Mouse (Mus musculus) lung, adult 2 months (tissue): ENCODE data around the gene Gsdma3. TPM values are rescaled to one million over a fixed set of nuclear protein-coding genes. Genes with fewer than 3 reads are reported as not detected.
A peak's percentile ranks its signal among the peaks of the same experiment; 100 is the strongest.

Experiments
- DNase-seq: peaks from one replicate; pipeline ENCODE4 v3.0.0; 2022
- H3K4me1 ChIP-seq: fragments of 200-500 bp; 2 replicates; pipeline ENCODE4 v1.6.1; 2011; ENCODE audit warnings: low read length; ENCODE audit not compliant: control insufficient read depth, insufficient read depth
- H3K4me3 ChIP-seq: fragments of 200-500 bp; replicated peaks from 2 replicates; pipeline ENCODE3; 2011; ENCODE audit warnings: low read depth, mild to moderate bottlenecking, control low read depth, low read length; ENCODE audit errors: extremely low read depth
- CTCF ChIP-seq: fragments of 200-500 bp; IDR thresholded peaks from 2 replicates; pipeline ENCODE4 v1.5.1; 2011; ENCODE audit warnings: mild to moderate bottlenecking, low read length, control low read depth; ENCODE audit not compliant: insufficient read depth
- POLR2A ChIP-seq: fragments of 200-500 bp; IDR thresholded peaks from 2 replicates; pipeline ENCODE4 v1.6.1; 2011; ENCODE audit warnings: low read depth, mild to moderate bottlenecking, control low read depth, low read length, borderline replicate concordance; ENCODE audit errors: extremely low read depth
- WGBS: fragments of 180-500 bp; shearing (Covaris S2); methylation state at CpG from one replicate; pipeline ENCODE4 v1.1.7; 2018; 5-methylcytosine and 5-hydroxymethylcytosine counted together
- polyA plus RNA-seq: library from polyadenylated mRNA; depleted of rRNA; stranded (reverse); fragments of >200 nt; gene quantifications from 2 replicates; pipeline ENCODE4 v1.2.3, GENCODE M21; 2012

The Gsdma3 gene
- polyA plus RNA-seq, 1 experiment, result not detected

GRCm38 (mm10) chr11:98584629-98585177 is 41.5 kb upstream of the Gsdma3 start:
- WGBS, result 87% methylated on average over 6 of the region's 6 CpGs
- peaks cover 8% of the 10 kb centered on the region; the same call in 1 of the 2 replicates for H3K4me1 ChIP-seq
- no peak for TF ChIP-seq CTCF
- no peak for TF ChIP-seq POLR2A
- no peak overlapping the region for H3K4me3 ChIP-seq
- no peak for DNase-seq

GRCm38 (mm10) chr11:98586087-98586891 is 39.9 kb upstream of the Gsdma3 start:
- TF ChIP-seq CTCF (no peak), POLR2A (no peak)
- Histone ChIP-seq H3K4me3 (peak overlapping the region; percentile 92), H3K4me1 (peaks cover 8% of the 10 kb centered on the region; the same call in 1 of the 2 replicates)
- WGBS, result 2% methylated on average over 22 of the region's 22 CpGs
- DNase-seq, result no peak

GRCm38 (mm10) chr11:98586892-98587563 is 39.1 kb upstream of the Gsdma3 start, which contains the start of gene Ormdl3:
Gene Ormdl3 (minus strand): TSS chr11:98587368.
- H3K4me1 ChIP-seq, result peaks cover 8% of the 10 kb centered on the region; the same call in 1 of the 2 replicates
- DNase-seq, result peak; percentile 98
- H3K4me3 ChIP-seq, result peak within 1 kb of the TSS; percentile 92
- WGBS, result under 1% methylated on average over 49 of the region's 49 CpGs
- TF ChIP-seq CTCF (no peak), POLR2A (peak; percentile 60; the same call in 1 of the 2 replicates)

- H3K4me1 ChIP-seq, result peaks cover 8% of the 10 kb centered on the region; the same call in 1 of the 2 replicates
- TF ChIP-seq CTCF, result no peak
- peak; percentile 49; the same call in 1 of the 2 replicates for TF ChIP-seq POLR2A
- WGBS, result 6% methylated on average over 20 of the region's 20 CpGs
- peak; percentile 87 for DNase-seq
- H3K4me3 ChIP-seq, result peak overlapping the region; percentile 70
Observed at GRCm38 (mm10) chr11:98587684-98588546, 38.2 kb upstream of the Gsdma3 start.

- no peak for DNase-seq
- no peak for TF ChIP-seq POLR2A
- WGBS, result 33% methylated on average over 6 of the region's 6 CpGs
- Histone ChIP-seq H3K4me1 (peaks cover 8% of the 10 kb centered on the region; the same call in 1 of the 2 replicates), H3K4me3 (no peak overlapping the region)
Observed at GRCm38 (mm10) chr11:98588833-98589281, 37.3 kb upstream of the Gsdma3 start.

GRCm38 (mm10) chr11:98589306-98589705 is 36.9 kb upstream of the Gsdma3 start:
- TF ChIP-seq POLR2A, result no peak
- no peak for TF ChIP-seq CTCF
- peaks cover 8% of the 10 kb centered on the region; the same call in 1 of the 2 replicates for H3K4me1 ChIP-seq
- no peak overlapping the region for H3K4me3 ChIP-seq
- DNase-seq, result no peak
- WGBS, result 71% methylated on average over 8 of the region's 8 CpGs

- peaks cover 8% of the 10 kb centered on the region; the same call in 1 of the 2 replicates for H3K4me1 ChIP-seq
- DNase-seq, result no peak
- TF ChIP-seq CTCF (no peak), POLR2A (no peak)
- 63% methylated on average over 19 of the region's 19 CpGs for WGBS
- no peak overlapping the region for H3K4me3 ChIP-seq
Observed at GRCm38 (mm10) chr11:98590548-98591445, 35.4 kb upstream of the Gsdma3 start.

GRCm38 (mm10) chr11:98595021-98595420 is 31.1 kb upstream of the Gsdma3 start:
- TF ChIP-seq CTCF (no peak), POLR2A (no peak)
- Histone ChIP-seq H3K4me1 (no peaks in the 10 kb centered on the region), H3K4me3 (no peak overlapping the region)
- 61% methylated on average over 6 of the region's 6 CpGs for WGBS
- no peak for DNase-seq

GRCm38 (mm10) chr11:98595473-98595872 is 30.7 kb upstream of the Gsdma3 start:
- no peak for DNase-seq
- no peaks in the 10 kb centered on the region for H3K4me1 ChIP-seq
- WGBS, result 75% methylated on average over 10 of the region's 10 CpGs
- no peak for TF ChIP-seq POLR2A
- no peak overlapping the region for H3K4me3 ChIP-seq
